Mouse (Mus musculus) lung, postnatal 36 days (tissue): ENCODE data around the gene Ttc21a.

Experiments used
- DNase-seq: peaks from one replicate; pipeline ENCODE4 v3.0.0; 2022; ENCODE audit warnings: mixed read lengths

Gene Ttc21a

DNA sequence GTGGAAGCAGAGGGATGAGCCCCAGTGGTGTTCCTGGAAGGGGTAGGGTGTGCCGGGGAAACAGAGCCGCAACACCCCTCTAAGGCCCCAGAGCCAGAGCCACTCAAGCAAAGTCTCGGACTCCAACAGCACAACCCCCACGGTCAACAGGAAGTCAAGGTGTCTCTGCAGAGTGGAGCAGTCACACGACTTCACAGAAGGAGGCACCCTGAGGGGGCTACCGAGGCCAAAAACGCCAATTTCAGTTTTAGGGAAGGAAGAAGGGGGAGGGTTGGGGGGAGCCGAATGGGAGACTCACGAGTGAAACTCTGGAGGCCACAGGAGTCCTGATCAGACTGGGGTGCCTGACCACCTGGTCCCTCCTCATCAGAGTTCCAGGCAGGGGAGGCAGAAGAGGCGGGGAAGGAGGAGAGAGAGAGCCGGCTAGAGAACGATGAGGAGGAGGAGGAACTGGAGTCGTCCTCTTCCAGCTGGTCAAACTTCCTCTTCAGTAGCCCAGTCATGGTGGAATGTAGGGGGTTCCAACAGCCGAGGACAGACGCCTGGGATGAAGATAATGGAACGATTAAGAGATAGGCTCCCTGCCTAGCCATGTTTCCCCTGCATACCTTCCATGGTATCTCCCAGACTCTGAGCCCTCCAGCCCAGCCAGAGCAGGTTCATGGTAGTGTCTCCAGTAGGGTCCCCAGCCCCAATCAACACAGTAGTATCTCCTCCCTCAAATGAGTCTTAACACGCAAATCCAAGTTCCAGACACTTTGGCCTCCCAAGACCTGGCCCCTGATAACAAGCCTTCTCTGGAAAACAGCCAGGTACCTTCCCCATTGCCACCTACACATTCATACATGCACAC is 39.5 kb downstream of the Ttc21a start:
- DNase-seq: peak; percentile 39

GRCm38 (mm10) chr9:119977557-119978060 is 40.2 kb downstream of the Ttc21a start:
- peak; percentile 45 for DNase-seq

- peak; percentile 45 for DNase-seq
Measured at GRCm38 (mm10) chr9:119978151-119978810, 40.9 kb downstream of the Ttc21a start.

DNA sequence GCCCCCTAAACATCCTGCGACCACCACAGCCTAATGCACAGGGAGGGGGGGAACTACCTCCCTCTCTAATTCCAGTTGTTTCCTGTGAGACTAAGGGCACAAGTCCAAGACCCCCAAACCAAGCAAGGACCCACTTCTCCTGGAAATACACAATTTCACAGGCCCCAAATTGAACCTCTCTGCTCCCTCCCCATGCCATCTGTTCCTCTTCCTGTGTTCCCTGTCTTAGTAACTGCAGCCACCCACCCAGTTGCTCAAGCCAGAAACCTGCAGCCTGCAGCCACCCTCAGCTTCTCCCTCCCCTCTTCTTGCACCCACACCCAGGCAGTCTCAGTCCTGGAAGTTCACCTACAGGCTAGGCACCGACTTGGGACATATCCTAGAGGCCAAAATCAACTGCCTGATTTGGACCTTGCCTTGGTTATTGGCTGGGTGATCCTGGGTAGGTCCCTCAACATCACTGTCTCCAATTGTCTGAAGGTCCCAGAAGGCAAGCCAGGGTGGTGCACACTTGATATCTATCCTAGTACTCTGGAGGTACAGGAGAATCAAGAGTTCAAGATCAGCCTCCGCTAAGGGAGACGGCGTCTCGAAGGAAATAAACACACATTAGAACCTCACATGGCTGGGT is 41.5 kb downstream of the Ttc21a start:
- peak; percentile 45 for DNase-seq

GRCm38 (mm10) chr9:119979749-119980148 is 42.3 kb downstream of the Ttc21a start:
- DNase-seq: peak; percentile 0

- no peak for DNase-seq
Measured at GRCm38 (mm10) chr9:119980770-119981182, 43.4 kb downstream of the Ttc21a start.

DNA sequence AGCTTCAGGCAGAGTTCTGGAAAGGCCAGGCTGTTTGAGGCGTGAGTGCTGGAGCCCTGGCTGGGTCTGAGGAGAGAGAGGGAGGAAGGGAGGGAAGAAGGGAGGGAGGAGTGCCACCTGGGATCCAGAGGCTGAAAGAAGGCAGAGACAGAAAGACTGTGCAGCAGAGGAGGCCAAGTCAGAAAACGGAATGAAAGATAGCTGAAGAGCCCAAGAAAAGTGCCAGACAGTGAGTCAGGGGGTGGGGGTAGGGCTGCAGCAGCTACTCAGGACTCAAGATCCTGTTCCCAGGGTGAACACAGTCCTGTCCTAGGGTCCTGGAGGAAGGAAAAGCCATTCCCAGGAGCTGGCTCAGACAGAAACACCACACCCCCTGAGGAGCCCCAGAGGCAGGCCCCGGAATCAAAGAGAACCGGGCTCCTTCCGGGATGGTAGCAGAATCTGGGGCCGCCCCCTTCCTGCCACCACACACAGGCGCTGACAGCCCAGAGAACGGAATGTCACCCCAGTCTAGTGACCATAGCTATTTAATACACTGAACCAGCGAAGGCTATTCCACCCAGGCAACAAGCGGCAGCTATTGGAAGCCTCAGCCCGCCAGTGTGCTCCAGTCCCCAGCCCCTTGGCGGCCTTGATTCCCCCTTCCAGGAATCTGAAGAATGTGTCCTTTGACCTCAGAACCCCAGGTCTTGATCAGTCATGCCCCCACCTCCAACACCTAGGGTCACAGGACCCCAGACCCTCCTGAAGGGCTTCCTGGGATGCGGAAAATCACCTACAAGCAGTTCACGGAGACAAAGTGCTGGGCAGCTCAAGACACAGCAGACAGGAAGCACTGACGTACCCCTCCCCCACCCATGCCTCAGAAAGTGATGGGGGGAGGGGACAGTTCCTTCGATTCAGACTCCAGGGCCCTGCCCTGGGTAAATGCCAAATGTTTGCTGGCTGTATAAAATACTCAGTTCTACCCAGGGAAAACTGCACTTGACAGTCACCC is 44.1 kb downstream of the Ttc21a start:
- DNase-seq: peak; percentile 93

DNA sequence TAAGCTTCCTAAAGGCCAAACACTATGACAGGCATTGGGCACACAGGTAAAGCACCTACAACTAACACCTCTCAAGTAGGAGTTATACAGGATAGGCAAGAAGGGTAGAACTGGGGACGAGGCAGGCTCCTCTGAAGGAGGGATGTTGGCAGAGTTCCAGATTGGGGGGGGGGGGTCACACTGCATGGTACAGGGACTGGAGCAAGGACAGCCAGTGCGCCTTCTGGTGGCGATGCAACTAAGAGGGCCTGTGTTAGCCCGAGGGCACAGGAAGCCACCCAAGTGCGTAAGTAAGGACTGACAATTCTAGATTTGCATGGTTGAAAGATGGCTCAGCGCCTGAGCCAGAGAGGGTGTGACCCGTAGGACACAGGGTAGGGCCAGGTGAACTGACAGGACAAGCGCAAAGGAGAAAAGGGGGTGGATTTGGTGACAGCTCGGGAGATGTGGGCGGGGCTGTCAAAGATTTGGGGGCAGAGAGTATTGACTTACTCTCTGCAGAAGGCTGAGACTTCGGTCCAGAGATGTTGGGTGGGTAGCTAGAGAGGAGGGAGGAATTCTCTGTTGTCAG is 44.9 kb downstream of the Ttc21a start:
- peak; percentile 89 for DNase-seq

DNA sequence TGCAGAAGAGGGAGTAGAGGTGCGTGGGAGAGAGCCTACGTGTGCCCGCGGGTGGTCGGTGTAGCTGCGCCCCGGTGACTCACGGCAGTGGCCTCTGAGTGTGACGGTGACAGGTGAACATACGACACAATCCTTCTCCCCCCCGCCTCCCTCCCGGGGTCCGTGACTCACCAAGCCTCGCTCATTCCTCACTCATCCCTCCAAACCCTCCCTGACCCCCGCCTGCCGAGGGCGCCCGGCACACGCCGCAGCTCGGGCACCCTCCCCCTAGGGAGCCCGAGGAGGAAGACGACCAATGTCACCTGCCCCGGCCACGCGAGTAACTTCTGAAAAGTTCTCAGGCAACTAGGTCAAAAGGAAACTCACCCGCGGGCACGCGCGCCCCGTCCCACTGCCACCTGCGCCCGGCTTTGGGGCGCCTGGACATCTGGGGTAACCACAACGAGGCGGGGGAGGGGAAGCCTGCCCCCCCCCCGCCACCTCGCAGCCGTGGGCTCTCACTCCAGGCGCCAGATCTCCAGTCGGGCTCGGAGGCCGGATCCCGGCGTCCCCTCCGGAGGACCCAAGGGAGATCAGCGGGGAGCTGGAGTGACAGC is 45.6 kb downstream of the Ttc21a start:
- peak; percentile 80 for DNase-seq

DNA sequence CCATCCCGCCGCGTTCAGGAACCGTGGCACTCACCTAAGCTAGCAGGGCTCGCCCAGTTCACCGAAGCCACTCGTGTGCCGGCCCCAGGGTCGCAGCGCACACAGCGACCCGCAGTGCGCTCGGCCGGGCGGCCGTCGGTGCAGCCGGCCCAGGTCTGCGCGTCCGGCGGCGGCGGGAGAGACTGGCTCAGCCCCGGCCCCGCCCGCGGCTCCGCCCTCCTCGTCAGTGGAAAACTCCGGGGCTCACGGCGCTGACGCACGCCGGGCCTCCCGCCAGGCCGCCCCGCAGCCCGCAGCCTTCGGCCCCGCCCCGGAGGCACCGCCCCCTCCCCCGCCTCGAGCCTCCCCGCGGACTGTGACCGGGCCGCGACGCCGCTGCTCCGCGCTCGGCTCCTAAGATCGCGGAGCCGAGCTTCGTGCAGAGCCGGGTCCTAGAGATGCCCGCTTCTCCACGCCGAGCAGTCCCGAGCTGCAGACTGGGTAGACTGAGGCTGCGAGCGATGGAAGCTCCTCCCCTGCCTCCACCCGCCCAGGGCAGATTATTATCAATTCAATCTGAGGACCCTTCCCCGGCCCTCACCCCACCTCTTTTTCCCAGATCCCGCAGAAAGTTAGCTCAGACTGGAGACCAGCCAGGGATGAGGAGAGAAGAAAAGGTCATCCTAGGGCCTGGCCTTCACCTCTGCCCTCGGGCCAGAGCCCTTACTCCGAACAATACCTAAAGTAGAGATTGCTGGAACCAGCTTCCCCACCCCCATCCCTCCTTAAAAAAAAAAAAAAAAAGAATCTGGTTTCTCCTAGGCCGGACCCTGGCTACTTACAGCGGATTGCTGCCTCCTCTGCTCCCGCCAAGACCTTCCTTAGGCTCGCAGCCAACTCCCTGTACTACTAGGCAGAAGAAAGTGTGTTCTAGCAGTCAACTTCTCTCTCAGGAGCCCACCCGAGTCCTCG is 46.5 kb downstream of the Ttc21a start:
- peak; percentile 95 for DNase-seq

DNA sequence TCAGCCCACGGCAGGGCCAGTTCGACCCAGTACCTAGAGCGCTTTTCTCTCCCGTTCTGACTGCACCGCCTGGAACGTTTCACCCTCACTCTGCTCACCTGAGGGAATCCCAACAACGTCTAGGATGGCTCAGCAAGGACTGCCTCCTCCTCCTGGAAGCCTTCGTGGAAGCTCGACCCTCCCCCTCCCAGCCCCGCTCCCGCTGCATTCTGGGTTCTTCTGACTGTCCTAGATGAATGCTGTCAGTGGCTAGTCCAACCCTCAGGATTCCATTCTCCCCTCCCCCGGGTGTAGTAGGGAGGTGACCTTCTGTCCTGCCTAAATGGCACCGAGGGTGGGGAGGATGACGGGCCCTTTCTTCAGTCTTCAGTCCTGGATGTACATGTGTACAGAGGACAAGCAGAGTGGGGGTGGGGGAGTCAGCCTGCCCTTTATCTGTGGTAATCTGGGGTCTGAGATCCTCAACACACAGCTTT is 47.2 kb downstream of the Ttc21a start, which contains the start of gene Csrnp1:
Gene Csrnp1 (minus strand): TSS at position 123 of the 476 bp plus-strand sequence.
- no peak for DNase-seq

- DNase-seq: no peak
Measured at GRCm38 (mm10) chr9:119985881-119986574, 48.6 kb downstream of the Ttc21a start.

DNA sequence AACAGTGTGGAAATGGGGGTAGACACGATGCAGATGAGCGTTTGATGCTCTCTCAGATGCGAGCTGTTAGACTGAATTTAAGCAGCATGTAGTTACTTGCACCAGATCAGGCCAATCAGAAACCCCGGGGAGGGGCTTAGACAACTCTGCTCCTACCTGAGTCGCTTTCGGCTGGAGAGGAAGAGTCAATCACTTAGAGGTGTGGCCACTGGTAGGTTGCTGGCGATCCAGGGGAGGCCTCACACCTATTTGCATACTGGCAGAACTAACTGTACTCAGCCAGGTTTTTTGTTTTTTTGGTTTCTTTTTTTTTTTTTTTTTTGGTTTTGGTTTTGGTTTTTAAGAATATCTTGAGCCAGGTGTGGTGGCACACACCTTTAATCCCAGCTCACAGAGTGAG is 50.9 kb downstream of the Ttc21a start:
- DNase-seq: no peak

DNA sequence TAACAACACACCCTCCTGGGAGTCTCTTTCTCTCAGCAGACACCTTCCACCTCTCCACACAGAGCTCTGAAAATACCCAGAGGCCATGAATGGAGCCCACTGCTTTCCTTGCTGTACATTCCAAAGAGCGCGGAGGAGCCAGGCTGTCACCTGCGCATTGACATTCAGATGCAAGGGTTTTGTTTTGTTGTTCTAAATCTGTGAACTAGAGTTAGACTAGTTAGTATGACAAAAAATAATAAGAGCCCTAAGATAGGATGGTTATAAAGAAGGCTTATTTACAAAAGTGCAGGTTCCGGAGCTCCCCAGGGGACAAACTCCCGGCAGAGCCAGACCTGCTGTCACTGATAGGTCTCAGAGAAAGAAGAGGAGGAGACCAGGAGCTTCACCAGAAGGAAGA is 53.9 kb downstream of the Ttc21a start:
- DNase-seq: no peak

GRCm38 (mm10) chr9:119993092-119993844 is 55.9 kb downstream of the Ttc21a start:
- no peak for DNase-seq

DNA sequence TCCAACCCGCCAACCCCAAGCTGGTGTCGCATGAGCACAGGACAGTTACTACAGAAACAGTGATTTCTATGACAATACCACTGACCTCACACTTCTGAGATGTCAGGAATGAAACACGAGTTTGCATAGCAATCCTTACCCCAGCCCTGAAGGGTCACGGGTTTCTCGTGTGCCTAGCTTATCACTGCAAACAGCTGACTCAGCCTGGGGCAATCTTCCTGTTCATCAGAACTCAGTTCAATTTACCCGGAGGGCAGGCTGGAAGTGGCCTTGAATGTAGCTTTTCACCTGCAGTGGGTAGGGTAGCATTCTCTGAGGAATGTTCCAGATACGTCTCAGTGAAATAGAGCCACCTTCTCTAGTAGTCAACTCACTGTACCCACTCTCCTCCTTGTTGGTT is 56.8 kb downstream of the Ttc21a start:
- no peak for DNase-seq

DNA sequence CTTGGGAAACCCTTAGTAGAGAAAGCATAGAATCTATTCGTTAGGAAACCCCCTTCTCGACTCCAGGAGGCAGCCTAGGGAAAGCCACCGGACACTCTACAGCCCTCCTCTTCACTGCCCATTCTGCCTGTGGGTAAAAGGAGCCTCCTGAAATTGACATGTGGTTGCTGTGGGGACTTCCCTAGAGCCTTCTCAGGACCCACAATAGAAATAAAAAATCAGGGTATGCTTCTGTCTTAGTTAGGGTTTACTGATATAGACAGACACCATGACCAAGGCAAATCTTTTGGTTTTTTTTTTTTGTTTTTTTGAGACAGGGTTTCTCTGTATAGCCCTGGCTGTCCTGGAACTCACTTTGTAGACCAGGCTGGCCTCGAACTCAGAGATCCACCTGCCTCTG is 58.7 kb downstream of the Ttc21a start:
- DNase-seq: no peak

- DNase-seq: no peak
Measured at GRCm38 (mm10) chr9:119998776-119999175, 61.4 kb downstream of the Ttc21a start.

- DNase-seq: no peak
Measured at GRCm38 (mm10) chr9:119999636-120000035, 62.2 kb downstream of the Ttc21a start.
